Mouse (Mus musculus): Measurements from ENCODE around the gene Olfr465-ps1.

The Olfr465-ps1 gene

GRCm38 (mm10) chr13:65137789-65138188 is at the start of gene Olfr465-ps1:
Gene Olfr465-ps1, plus strand, starts transcription at chr13:65138089.
- DNase-seq (ENCODE audit: extremely low spot score, low read depth, low spot score), result no peak

- no peak for DNase-seq (ENCODE audit: extremely low spot score, low read depth, low spot score)
Observed at GRCm38 (mm10) chr13:65095923-65096322, 42.0 kb upstream of the Olfr465-ps1 start.

GRCm38 (mm10) chr13:65097018-65097417 is 40.9 kb upstream of the Olfr465-ps1 start:
- no peak for DNase-seq (ENCODE audit: extremely low spot score, low read depth, low spot score)

GRCm38 (mm10) chr13:65100678-65101077 is 37.2 kb upstream of the Olfr465-ps1 start:
- no peak for DNase-seq (ENCODE audit: extremely low spot score, low read depth, low spot score)

- DNase-seq (ENCODE audit: extremely low spot score, low read depth, low spot score), result no peak
Observed at GRCm38 (mm10) chr13:65101232-65101631, 36.7 kb upstream of the Olfr465-ps1 start.

- DNase-seq (ENCODE audit: extremely low spot score, low read depth, low spot score), result no peak
Observed at GRCm38 (mm10) chr13:65111961-65112360, 25.9 kb upstream of the Olfr465-ps1 start.

- peak; percentile 82 for DNase-seq (ENCODE audit: extremely low spot score, low read depth, low spot score)
Observed at GRCm38 (mm10) chr13:65112459-65113110, 25.3 kb upstream of the Olfr465-ps1 start, which contains the start of gene Mfsd14b. Gene Mfsd14b, minus strand, starts transcription at chr13:65112975.

- no peak for DNase-seq (ENCODE audit: extremely low spot score, low read depth, low spot score)
Observed at GRCm38 (mm10) chr13:65113239-65113638, 24.6 kb upstream of the Olfr465-ps1 start.

- DNase-seq (ENCODE audit: extremely low spot score, low read depth, low spot score), result no peak
Observed at GRCm38 (mm10) chr13:65120984-65121383, 16.9 kb upstream of the Olfr465-ps1 start.

- no peak for DNase-seq (ENCODE audit: extremely low spot score, low read depth, low spot score)
Observed at GRCm38 (mm10) chr13:65122111-65122510, 15.8 kb upstream of the Olfr465-ps1 start.

- DNase-seq (ENCODE audit: extremely low spot score, low read depth, low spot score), result no peak
Observed at GRCm38 (mm10) chr13:65127063-65127847, 10.6 kb upstream of the Olfr465-ps1 start.

- DNase-seq (ENCODE audit: extremely low spot score, low read depth, low spot score), result no peak
Observed at GRCm38 (mm10) chr13:65149940-65150339, 12.1 kb downstream of the Olfr465-ps1 start, which contains the start of gene Olfr466. Gene Olfr466, plus strand, starts transcription at chr13:65150240.

- no peak for DNase-seq (ENCODE audit: extremely low spot score, low read depth, low spot score)
Observed at GRCm38 (mm10) chr13:65174102-65174501, 36.2 kb downstream of the Olfr465-ps1 start.

- DNase-seq (ENCODE audit: extremely low spot score, low read depth, low spot score), result peak; percentile 20
Observed at GRCm38 (mm10) chr13:65175734-65176471, 38.0 kb downstream of the Olfr465-ps1 start.

GRCm38 (mm10) chr13:65176472-65177091 is 38.7 kb downstream of the Olfr465-ps1 start:
- DNase-seq (ENCODE audit: extremely low spot score, low read depth, low spot score), result no peak
